Mouse (Mus musculus) lung, embryonic 16.5 days (tissue): ENCODE data around the gene Hnrnpf. TPM values are rescaled to one million over a fixed set of nuclear protein-coding genes. Genes with fewer than 3 reads are reported as not detected.
A peak's percentile ranks its signal among the peaks of the same experiment; 100 is the strongest.
"Not testable (repeated sequence)": the region's sequence is repeated elsewhere in the genome, so short reads cannot be mapped to it uniquely, and the experiment has no call there.

Source experiments
- ATAC-seq: fragments of 200-750 bp; cut with Nextera tagmentation; 2 replicates; pipeline ENCODE4 v1.8.0; 2017; ENCODE audit warnings: low read depth, mild to moderate bottlenecking, moderate library complexity
- H3K27ac ChIP-seq: fragments of 300-500 bp; sonication (generic); 2 replicates; pipeline ENCODE4 v1.5.1; 2014; ENCODE audit warnings: mild to moderate bottlenecking, control low read depth, low read length
- H3K27me3 ChIP-seq: fragments of 300-500 bp; sonication (generic); 2 replicates; pipeline ENCODE4 v1.6.1; 2014; ENCODE audit warnings: low read depth, low read length, mixed read lengths; ENCODE audit not compliant: control insufficient read depth, insufficient read depth
- H3K36me3 ChIP-seq: fragments of 300-500 bp; sonication (generic); 2 replicates; pipeline ENCODE4 v1.6.1; 2014; ENCODE audit warnings: low read length; ENCODE audit not compliant: control insufficient read depth, insufficient read depth
- H3K4me1 ChIP-seq: fragments of 300-500 bp; sonication (generic); replicated peaks from 2 replicates; pipeline ENCODE4 v1.6.1; 2014; ENCODE audit warnings: low read length, mixed read lengths; ENCODE audit not compliant: control insufficient read depth, insufficient read depth
- H3K4me2 ChIP-seq: fragments of 300-500 bp; sonication (generic); 2 replicates; pipeline ENCODE4 v1.6.1; 2014; ENCODE audit warnings: low read depth, low read length, control low read depth
- H3K4me3 ChIP-seq: fragments of 300-500 bp; sonication (generic); 2 replicates; pipeline ENCODE4 v1.5.1; 2014; ENCODE audit warnings: mild to moderate bottlenecking, low read length, control low read depth
- H3K9ac ChIP-seq: fragments of 300-500 bp; sonication (generic); 2 replicates; pipeline ENCODE4 v1.6.1; 2014; ENCODE audit warnings: low read length, control low read depth
- H3K9me3 ChIP-seq: fragments of 300-500 bp; sonication (generic); 2 replicates; pipeline ENCODE4 v1.6.1; 2016; ENCODE audit warnings: low read length; ENCODE audit not compliant: control insufficient read depth
- WGBS: fragments of 180-500 bp; shearing (Covaris S2); extraction: QIAGEN DNeasy Blood & Tissue Kit; methylation state at CpG from one replicate; pipeline ENCODE4 v1.1.7; 2014; 5-methylcytosine and 5-hydroxymethylcytosine counted together
- polyA plus RNA-seq: library from polyadenylated mRNA; unstranded; fragments of >200 nt; fragmentation: Nextera tagmentation; extraction: Ambion mirVana; gene quantifications from 2 replicates; pipeline ENCODE4 v1.2.1, GENCODE M21; 2015

The Hnrnpf gene
- polyA plus RNA-seq, 1 experiment from 2014 or later, result 702 TPM

- ATAC-seq, H3K4me3 ChIP-seq, H3K4me1 ChIP-seq, H3K9me3 ChIP-seq, H3K27me3 ChIP-seq, H3K9ac ChIP-seq, H3K36me3 ChIP-seq, H3K4me2 ChIP-seq, H3K27ac ChIP-seq: not testable (repeated sequence)
- WGBS, result 93% methylated on average over 7 of the region's 7 CpGs
Observed at GRCm38 (mm10) chr6:117873450-117873849, 26.7 kb upstream of the Hnrnpf start.

GRCm38 (mm10) chr6:117874621-117875281 lies 25.4 kb upstream of the Hnrnpf start:
- no peak for ATAC-seq
- WGBS, result 74% methylated on average over 3 of the region's 3 CpGs
- Histone ChIP-seq H3K36me3 (no peaks in the 10 kb centered on the region), H3K9ac (no peak overlapping the region), H3K4me2 (no peak overlapping the region), H3K4me1 (peaks cover 3% of the 10 kb centered on the region; the same call in 1 of the 2 replicates), H3K27me3 (no peaks in the 10 kb centered on the region), H3K27ac (no peak overlapping the region), H3K9me3 (no peaks in the 10 kb centered on the region), H3K4me3 (no peak overlapping the region)

DNA sequence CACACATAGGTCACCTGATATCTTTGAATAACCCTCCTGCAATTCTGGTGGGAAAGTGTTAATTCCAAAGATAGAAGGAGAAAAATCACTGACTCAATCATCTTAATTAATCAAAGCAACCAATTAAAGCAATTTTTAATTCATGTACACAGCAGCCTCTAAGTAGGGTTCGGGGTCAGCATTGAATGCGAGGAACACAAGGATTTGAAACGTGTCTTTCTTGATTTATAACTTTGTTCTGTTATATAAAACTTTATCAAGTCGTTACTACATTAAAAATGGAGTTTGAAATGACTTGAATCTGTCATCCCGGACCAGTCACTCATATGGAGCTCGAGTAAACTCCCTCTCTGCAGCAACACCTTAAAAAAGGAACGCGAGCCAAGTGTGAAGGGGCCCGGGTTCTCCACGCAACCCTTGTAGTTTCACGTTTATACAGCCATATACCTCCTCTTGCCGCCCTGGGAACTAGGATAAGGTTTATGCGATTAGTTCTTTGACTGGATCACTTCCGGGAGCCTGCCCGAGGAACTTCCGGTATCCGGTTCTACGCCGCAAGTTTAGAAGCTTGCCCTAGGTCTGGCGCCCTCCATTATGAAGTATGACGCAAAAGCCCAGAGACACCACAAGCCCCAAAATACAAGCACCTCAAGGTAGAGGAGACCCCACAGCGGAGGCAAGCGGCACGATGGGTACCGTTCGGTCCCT lies 21.3 kb upstream of the Hnrnpf start:
- ATAC-seq, result peak; percentile 87
- H3K9ac ChIP-seq, result peak overlapping the region; percentile 88
- H3K27ac ChIP-seq, result peak overlapping the region; percentile 100
- 8% methylated on average over 26 of the region's 26 CpGs for WGBS
- peak overlapping the region; percentile 80 for H3K4me2 ChIP-seq
- peaks cover 8% of the 10 kb centered on the region for H3K4me1 ChIP-seq
- H3K4me3 ChIP-seq, result peak overlapping the region; percentile 62
- no peaks in the 10 kb centered on the region for H3K36me3 ChIP-seq
- no peaks in the 10 kb centered on the region for H3K9me3 ChIP-seq
- no peaks in the 10 kb centered on the region for H3K27me3 ChIP-seq

DNA sequence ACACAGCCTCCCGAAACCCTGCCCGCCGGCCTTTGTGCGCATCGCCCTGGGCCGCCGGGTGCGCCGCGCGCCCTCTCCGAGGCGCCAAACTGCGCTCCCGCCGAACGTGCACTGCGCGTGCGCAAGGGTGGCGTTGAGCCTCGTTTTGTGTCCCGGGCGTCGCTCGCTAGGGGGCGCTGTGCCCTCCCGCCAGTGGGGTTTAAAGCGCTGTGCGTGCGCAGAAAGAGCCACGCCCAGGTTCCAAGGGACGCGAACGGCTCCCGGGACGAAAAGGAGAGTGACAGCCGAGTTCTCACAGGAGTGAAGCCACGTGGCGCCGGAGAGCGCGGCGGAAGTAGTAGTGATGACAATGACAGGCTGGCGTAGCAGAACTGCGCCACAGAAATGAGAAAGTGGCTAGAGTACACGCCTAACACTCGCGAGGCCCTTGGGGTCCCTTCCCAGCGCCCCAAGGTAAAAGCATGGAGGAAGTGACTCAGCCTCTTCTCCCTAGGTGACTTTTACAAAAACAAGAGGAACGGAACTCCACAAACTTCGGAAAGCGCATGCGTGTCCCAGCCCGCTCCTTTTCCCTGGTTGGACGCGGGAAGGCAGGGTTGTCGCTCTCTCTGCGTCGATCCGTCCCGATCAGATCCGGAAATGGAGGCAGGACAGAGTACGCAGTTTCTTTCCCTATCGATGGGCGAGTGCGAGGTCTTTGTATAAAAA lies 20.6 kb upstream of the Hnrnpf start:
- ATAC-seq, result peak; percentile 95
- no peaks in the 10 kb centered on the region for H3K27me3 ChIP-seq
- peak overlapping the region; percentile 80 for H3K4me2 ChIP-seq
- H3K27ac ChIP-seq, result peak overlapping the region; percentile 100
- H3K9ac ChIP-seq, result peak overlapping the region; percentile 88
- H3K4me3 ChIP-seq, result peak overlapping the region; percentile 62
- WGBS, result under 1% methylated on average over 64 of the region's 67 CpGs
- no peaks in the 10 kb centered on the region for H3K9me3 ChIP-seq
- H3K4me1 ChIP-seq, result peaks cover 8% of the 10 kb centered on the region
- no peaks in the 10 kb centered on the region for H3K36me3 ChIP-seq

DNA sequence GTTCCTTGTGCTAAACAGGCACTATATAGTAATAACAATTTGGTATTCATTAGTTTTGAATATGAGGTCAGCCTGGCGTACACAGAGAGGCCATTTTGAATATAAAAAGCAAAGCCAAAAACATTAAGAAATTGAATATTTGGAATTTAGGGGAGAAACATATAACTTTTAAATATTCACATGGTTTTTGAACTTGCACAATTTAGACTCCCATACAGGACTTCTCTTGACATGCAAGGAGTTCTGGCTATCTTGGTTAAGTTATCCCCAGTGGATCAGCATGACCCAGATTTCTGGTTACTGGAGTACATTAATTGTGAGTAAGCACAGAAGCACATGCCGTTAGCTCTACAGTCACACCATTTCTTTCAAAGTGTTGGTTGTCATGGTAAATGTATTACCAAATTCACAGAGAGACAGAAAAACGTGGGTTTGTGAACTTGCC lies 19.7 kb upstream of the Hnrnpf start:
- Histone ChIP-seq H3K4me1 (peaks cover 8% of the 10 kb centered on the region), H3K27me3 (no peaks in the 10 kb centered on the region), H3K4me2 (peak overlapping the region; percentile 75), H3K27ac (peak overlapping the region; percentile 43; the same call in 1 of the 2 replicates), H3K9ac (peak overlapping the region; percentile 8), H3K36me3 (no peaks in the 10 kb centered on the region), H3K4me3 (peak overlapping the region; percentile 9), H3K9me3 (no peaks in the 10 kb centered on the region)
- WGBS, result 29% methylated on average over 3 of the region's 3 CpGs
- no peak for ATAC-seq

- Histone ChIP-seq H3K27ac (no peak overlapping the region), H3K27me3 (no peaks in the 10 kb centered on the region), H3K9me3 (no peaks in the 10 kb centered on the region), H3K4me2 (no peak overlapping the region), H3K9ac (no peak overlapping the region), H3K4me3 (no peak overlapping the region), H3K4me1 (peaks cover 8% of the 10 kb centered on the region), H3K36me3 (no peaks in the 10 kb centered on the region)
- WGBS, result 85% methylated on average over 7 of the region's 7 CpGs
- ATAC-seq, result no peak
Observed at GRCm38 (mm10) chr6:117881229-117881628, 18.9 kb upstream of the Hnrnpf start.

GRCm38 (mm10) chr6:117881997-117882396 lies 18.1 kb upstream of the Hnrnpf start:
- Histone ChIP-seq H3K27ac (0 out of 2 replicates have a peak overlapping the region, but pooled peaks have one; percentile 12), H3K4me1 (peaks cover 8% of the 10 kb centered on the region), H3K4me2 (no peak overlapping the region), H3K36me3 (no peaks in the 10 kb centered on the region), H3K9ac (no peak overlapping the region), H3K4me3 (no peak overlapping the region), H3K9me3 (no peaks in the 10 kb centered on the region), H3K27me3 (no peaks in the 10 kb centered on the region)
- WGBS, result 56% methylated on average over 7 of the region's 7 CpGs
- ATAC-seq, result no peak

DNA sequence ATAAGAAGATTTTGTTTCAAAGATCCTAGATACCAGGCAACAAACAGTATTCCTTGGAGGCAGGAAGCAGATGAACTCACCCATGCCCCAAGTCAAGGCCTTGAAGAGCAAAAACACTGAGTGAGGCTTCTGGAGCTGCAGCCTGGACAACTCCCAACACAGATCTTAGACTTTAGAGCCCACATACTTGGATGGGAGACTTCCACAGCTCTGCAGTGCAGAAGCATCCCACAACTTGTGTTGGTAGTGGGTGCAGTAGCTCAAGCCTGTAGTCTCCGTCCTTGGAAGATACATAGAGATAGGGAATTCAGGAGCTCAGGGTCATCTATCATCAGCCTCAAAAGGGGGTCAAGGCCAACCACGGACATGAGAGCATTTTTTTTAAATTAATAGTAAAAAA lies 14.2 kb upstream of the Hnrnpf start:
- WGBS, result 67% methylated on average over 2 of the region's 2 CpGs
- Histone ChIP-seq H3K9ac (no peak overlapping the region), H3K4me3 (no peak overlapping the region), H3K27me3 (no peaks in the 10 kb centered on the region), H3K36me3 (no peaks in the 10 kb centered on the region), H3K9me3 (no peaks in the 10 kb centered on the region), H3K27ac (no peak overlapping the region), H3K4me1 (no peaks in the 10 kb centered on the region), H3K4me2 (no peak overlapping the region)
- no peak for ATAC-seq

- no peak overlapping the region for H3K4me3 ChIP-seq
- no peaks in the 10 kb centered on the region for H3K4me1 ChIP-seq
- no peak overlapping the region for H3K4me2 ChIP-seq
- 29% methylated on average over 1 of the region's 1 CpGs for WGBS
- H3K9me3 ChIP-seq, result no peaks in the 10 kb centered on the region
- no peaks in the 10 kb centered on the region for H3K36me3 ChIP-seq
- no peak for ATAC-seq
- H3K27me3 ChIP-seq, result no peaks in the 10 kb centered on the region
- H3K9ac ChIP-seq, result no peak overlapping the region
- no peak overlapping the region for H3K27ac ChIP-seq
Observed at GRCm38 (mm10) chr6:117888032-117888431, 12.1 kb upstream of the Hnrnpf start.
